Mouse (Mus musculus): Measurements from ENCODE around the gene Olfr521. TPM values are rescaled to one million over a fixed set of nuclear protein-coding genes. Genes with fewer than 3 reads are reported as not detected.

The Olfr521 gene
- polyA plus RNA-seq, 1 experiment from 2014 or later: not detected

GRCm38 (mm10) chr7:99786774-99787173 lies 23.5 kb downstream of the Olfr521 start:
- Histone ChIP-seq H3K27me3 (ENCODE audit: control insufficient read depth, insufficient read depth, low read length) (no peaks in the 10 kb centered on the region), H3K27ac (no peak overlapping the region), H3K4me3 (replicated peaks; ENCODE audit: low read length) (no peak overlapping the region), H3K4me1 (replicated peaks; ENCODE audit: control insufficient read depth, insufficient read depth, low read length) (0 out of 2 replicates have a peak, but pooled peaks cover 6% of the 10 kb centered on the region), H3K9ac (no peak overlapping the region), H3K9me3 (ENCODE audit: control insufficient read depth, low read length) (no peaks in the 10 kb centered on the region), H3K36me3 (replicated peaks; ENCODE audit: control insufficient read depth, insufficient read depth) (no peaks in the 10 kb centered on the region), H3K4me2 (replicated peaks) (no peak overlapping the region)
- DNase-seq (ENCODE audit: low spot score) (no peak), ATAC-seq (ENCODE audit: low FRiP score) (no peak)
- WGBS: 76% methylated on average over 3 of the region's 3 CpGs

GRCm38 (mm10) chr7:99787935-99788334 lies 24.6 kb downstream of the Olfr521 start:
- Histone ChIP-seq H3K36me3 (replicated peaks; ENCODE audit: control insufficient read depth, insufficient read depth) (no peaks in the 10 kb centered on the region), H3K9ac (no peak overlapping the region), H3K27me3 (ENCODE audit: control insufficient read depth, insufficient read depth, low read length) (no peaks in the 10 kb centered on the region), H3K4me2 (replicated peaks) (no peak overlapping the region), H3K27ac (no peak overlapping the region), H3K4me3 (replicated peaks; ENCODE audit: low read length) (no peak overlapping the region), H3K4me1 (replicated peaks; ENCODE audit: control insufficient read depth, insufficient read depth, low read length) (0 out of 2 replicates have a peak, but pooled peaks cover 6% of the 10 kb centered on the region), H3K9me3 (ENCODE audit: control insufficient read depth, low read length) (no peaks in the 10 kb centered on the region)
- ATAC-seq (ENCODE audit: low FRiP score): no peak
- WGBS: 43% methylated on average over 2 of the region's 2 CpGs
- no peak for DNase-seq (ENCODE audit: low spot score)

GRCm38 (mm10) chr7:99788563-99788962 lies 25.3 kb downstream of the Olfr521 start:
- Histone ChIP-seq H3K9ac (no peak overlapping the region), H3K4me3 (replicated peaks; ENCODE audit: low read length) (no peak overlapping the region), H3K9me3 (ENCODE audit: control insufficient read depth, low read length) (no peaks in the 10 kb centered on the region), H3K4me1 (replicated peaks; ENCODE audit: control insufficient read depth, insufficient read depth, low read length) (0 out of 2 replicates have a peak, but pooled peaks cover 6% of the 10 kb centered on the region), H3K4me2 (replicated peaks) (no peak overlapping the region), H3K27me3 (ENCODE audit: control insufficient read depth, insufficient read depth, low read length) (no peaks in the 10 kb centered on the region), H3K27ac (no peak overlapping the region), H3K36me3 (replicated peaks; ENCODE audit: control insufficient read depth, insufficient read depth) (no peaks in the 10 kb centered on the region)
- 47% methylated on average over 5 of the region's 5 CpGs for WGBS
- ATAC-seq (ENCODE audit: low FRiP score): no peak
- no peak for DNase-seq (ENCODE audit: low spot score)

- Histone ChIP-seq H3K27me3 (ENCODE audit: control insufficient read depth, insufficient read depth, low read length) (no peaks in the 10 kb centered on the region), H3K4me2 (replicated peaks) (no peak overlapping the region), H3K9ac (no peak overlapping the region), H3K4me1 (replicated peaks; ENCODE audit: control insufficient read depth, insufficient read depth, low read length) (peaks cover 14% of the 10 kb centered on the region; the same call in 1 of the 2 replicates), H3K27ac (peak overlapping the region; percentile 61), H3K9me3 (ENCODE audit: control insufficient read depth, low read length) (no peaks in the 10 kb centered on the region), H3K4me3 (replicated peaks; ENCODE audit: low read length) (no peak overlapping the region), H3K36me3 (replicated peaks; ENCODE audit: control insufficient read depth, insufficient read depth) (no peaks in the 10 kb centered on the region)
- peak; percentile 47 for ATAC-seq (ENCODE audit: low FRiP score)
- DNase-seq (ENCODE audit: low spot score): no peak
- WGBS: 44% methylated on average over 10 of the region's 10 CpGs
Observed at GRCm38 (mm10) chr7:99790816-99791215, 27.5 kb downstream of the Olfr521 start.

- H3K4me1 ChIP-seq (replicated peaks; ENCODE audit: control insufficient read depth, insufficient read depth, low read length): peaks cover 19% of the 10 kb centered on the region
- 47% methylated on average over 2 of the region's 2 CpGs for WGBS
- no peak overlapping the region for H3K27ac ChIP-seq
- H3K9ac ChIP-seq: no peak overlapping the region
- DNase-seq (ENCODE audit: low spot score) (no peak), ATAC-seq (ENCODE audit: low FRiP score) (no peak)
- H3K4me2 ChIP-seq (replicated peaks): no peak overlapping the region
- no peaks in the 10 kb centered on the region for H3K36me3 ChIP-seq (replicated peaks; ENCODE audit: control insufficient read depth, insufficient read depth)
- no peaks in the 10 kb centered on the region for H3K9me3 ChIP-seq (ENCODE audit: control insufficient read depth, low read length)
- no peaks in the 10 kb centered on the region for H3K27me3 ChIP-seq (ENCODE audit: control insufficient read depth, insufficient read depth, low read length)
- no peak overlapping the region for H3K4me3 ChIP-seq (replicated peaks; ENCODE audit: low read length)
Observed at GRCm38 (mm10) chr7:99794096-99794495, 30.8 kb downstream of the Olfr521 start.

GRCm38 (mm10) chr7:99795192-99795981 lies 32.1 kb downstream of the Olfr521 start:
- Histone ChIP-seq H3K27ac (peak overlapping the region; percentile 66), H3K4me1 (replicated peaks; ENCODE audit: control insufficient read depth, insufficient read depth, low read length) (peaks cover 19% of the 10 kb centered on the region), H3K9ac (peak overlapping the region; percentile 32; the same call in 1 of the 2 replicates), H3K36me3 (replicated peaks; ENCODE audit: control insufficient read depth, insufficient read depth) (no peaks in the 10 kb centered on the region), H3K27me3 (ENCODE audit: control insufficient read depth, insufficient read depth, low read length) (no peaks in the 10 kb centered on the region), H3K4me2 (replicated peaks) (peak overlapping the region; percentile 36), H3K9me3 (ENCODE audit: control insufficient read depth, low read length) (no peaks in the 10 kb centered on the region), H3K4me3 (replicated peaks; ENCODE audit: low read length) (no peak overlapping the region)
- WGBS: 13% methylated on average over 17 of the region's 17 CpGs
- peak; percentile 66 for DNase-seq (ENCODE audit: low spot score)
- ATAC-seq (ENCODE audit: low FRiP score): peak; percentile 61

GRCm38 (mm10) chr7:99796471-99796870 lies 33.2 kb downstream of the Olfr521 start:
- ATAC-seq (ENCODE audit: low FRiP score) (no peak), DNase-seq (ENCODE audit: low spot score) (no peak)
- H3K27me3 ChIP-seq (ENCODE audit: control insufficient read depth, insufficient read depth, low read length): no peaks in the 10 kb centered on the region
- H3K4me3 ChIP-seq (replicated peaks; ENCODE audit: low read length): no peak overlapping the region
- WGBS: 60% methylated on average over 3 of the region's 3 CpGs
- no peaks in the 10 kb centered on the region for H3K36me3 ChIP-seq (replicated peaks; ENCODE audit: control insufficient read depth, insufficient read depth)
- no peak overlapping the region for H3K4me2 ChIP-seq (replicated peaks)
- no peak overlapping the region for H3K9ac ChIP-seq
- peaks cover 19% of the 10 kb centered on the region for H3K4me1 ChIP-seq (replicated peaks; ENCODE audit: control insufficient read depth, insufficient read depth, low read length)
- no peaks in the 10 kb centered on the region for H3K9me3 ChIP-seq (ENCODE audit: control insufficient read depth, low read length)
- H3K27ac ChIP-seq: peak overlapping the region; percentile 51

GRCm38 (mm10) chr7:99797261-99797660 lies 34.0 kb downstream of the Olfr521 start:
- H3K36me3 ChIP-seq (replicated peaks; ENCODE audit: control insufficient read depth, insufficient read depth): no peaks in the 10 kb centered on the region
- H3K4me2 ChIP-seq (replicated peaks): no peak overlapping the region
- 62% methylated on average over 3 of the region's 3 CpGs for WGBS
- H3K9me3 ChIP-seq (ENCODE audit: control insufficient read depth, low read length): no peaks in the 10 kb centered on the region
- DNase-seq (ENCODE audit: low spot score) (no peak), ATAC-seq (ENCODE audit: low FRiP score) (no peak)
- 0 out of 2 replicates have a peak overlapping the region, but pooled peaks have one; percentile 11 for H3K27ac ChIP-seq
- peaks cover 19% of the 10 kb centered on the region for H3K4me1 ChIP-seq (replicated peaks; ENCODE audit: control insufficient read depth, insufficient read depth, low read length)
- H3K27me3 ChIP-seq (ENCODE audit: control insufficient read depth, insufficient read depth, low read length): no peaks in the 10 kb centered on the region
- no peak overlapping the region for H3K9ac ChIP-seq
- no peak overlapping the region for H3K4me3 ChIP-seq (replicated peaks; ENCODE audit: low read length)

- H3K4me1 ChIP-seq (replicated peaks; ENCODE audit: control insufficient read depth, insufficient read depth, low read length): peaks cover 19% of the 10 kb centered on the region
- no peak overlapping the region for H3K4me3 ChIP-seq (replicated peaks; ENCODE audit: low read length)
- H3K27ac ChIP-seq: no peak overlapping the region
- ATAC-seq (ENCODE audit: low FRiP score) (no peak), DNase-seq (ENCODE audit: low spot score) (peak; percentile 98)
- no peak overlapping the region for H3K9ac ChIP-seq
- no peaks in the 10 kb centered on the region for H3K27me3 ChIP-seq (ENCODE audit: control insufficient read depth, insufficient read depth, low read length)
- no peaks in the 10 kb centered on the region for H3K36me3 ChIP-seq (replicated peaks; ENCODE audit: control insufficient read depth, insufficient read depth)
- WGBS: 34% methylated on average over 6 of the region's 6 CpGs
- no peak overlapping the region for H3K4me2 ChIP-seq (replicated peaks)
- no peaks in the 10 kb centered on the region for H3K9me3 ChIP-seq (ENCODE audit: control insufficient read depth, low read length)
Observed at GRCm38 (mm10) chr7:99797911-99798647, 34.8 kb downstream of the Olfr521 start.

Measured in hindbrain, embryonic 14.5 days (tissue).